Comparison of ENCODE assay signal across 14 mouse cellular contexts in genomic region chr4:59301025-59301815, GRCm38 (mm10).
"Had no signal": no experiment of that assay in that cellular context is flagged by ENCODE, and none has a peak within 500 bp of the region (broad histone marks: within the 10 kb centered on the region; RNA-seq: fewer than 3 reads in every experiment).

No protein-coding gene starts in this region.

- DNase-seq: kidney, postnatal 10 days; lung, adult 2 months; lung, postnatal 36 days; midbrain, embryonic 14.5 days; right cerebral cortex, postnatal 4 days; spleen, adult 18-20 months; thymus, adult 18-20 months; thymus, postnatal 14 days had no signal

- H3K9me3 ChIP-seq: limb, embryonic 10.5 days; midbrain, embryonic 10.5 days; neural tube, embryonic 12.5 days had no signal

- H3K36me3 ChIP-seq: limb, embryonic 10.5 days; midbrain, embryonic 10.5 days; neural tube, embryonic 12.5 days had no signal

- H3K4me2 ChIP-seq: neural tube, embryonic 12.5 days had no signal

- H3K9ac ChIP-seq: liver, embryonic 14.5 days; neural tube, embryonic 12.5 days had no signal

- H3K4me3 ChIP-seq: left cerebral cortex, adult 2 months; limb, embryonic 10.5 days; midbrain, embryonic 10.5 days; neural tube, embryonic 12.5 days had no signal

- H3K27ac ChIP-seq: left cerebral cortex, adult 2 months; limb, embryonic 10.5 days; liver, embryonic 14.5 days; midbrain, embryonic 10.5 days; neural tube, embryonic 12.5 days had no signal

- ATAC-seq: lung, postnatal 0 days had no signal

- H3K27me3 ChIP-seq: neural tube, embryonic 12.5 days had no signal

- H3K4me1 ChIP-seq: limb, embryonic 10.5 days; midbrain, embryonic 10.5 days; neural tube, embryonic 12.5 days had no signal
